Mouse (Mus musculus): Measurements from ENCODE around the gene Dok3. TPM values are rescaled to one million over a fixed set of nuclear protein-coding genes. Genes with fewer than 3 reads are reported as not detected.
A peak's percentile ranks its signal among the peaks of the same experiment; 100 is the strongest.

Dok3 gene
- polyA plus RNA-seq, 1 experiment from 2014 or later: 10.9 TPM

- H3K4me3 ChIP-seq (ENCODE audit: low read depth, low read length): peak overlapping the region; percentile 69; the same call in 1 of the 2 replicates
- peak overlapping the region; percentile 94 for H3K4me2 ChIP-seq (ENCODE audit: low read depth, low read length)
- ATAC-seq (ENCODE audit: low read depth): no peak
- H3K9me3 ChIP-seq (replicated peaks; ENCODE audit: control insufficient read depth, low read length): no peaks in the 10 kb centered on the region
- no peak overlapping the region for H3K27ac ChIP-seq (ENCODE audit: low read length)
- WGBS (ENCODE audit: insufficient replicate concordance): 30% methylated on average over 9 of the region's 9 CpGs
- H3K36me3 ChIP-seq (ENCODE audit: control insufficient read depth, insufficient read depth): no peaks in the 10 kb centered on the region
- H3K9ac ChIP-seq (ENCODE audit: low read depth, low read length): no peak overlapping the region
- no peaks in the 10 kb centered on the region for H3K27me3 ChIP-seq (ENCODE audit: control insufficient read depth, insufficient read depth, low read depth, low read length)
- H3K4me1 ChIP-seq (ENCODE audit: control insufficient read depth, low read depth, low read length): peaks cover 27% of the 10 kb centered on the region
Measured at GRCm38 (mm10) chr13:55513828-55514227, 15.3 kb downstream of the Dok3 start.

- ATAC-seq (ENCODE audit: low read depth): peak; percentile 65
- Histone ChIP-seq H3K4me1 (ENCODE audit: control insufficient read depth, low read depth, low read length) (peaks cover 27% of the 10 kb centered on the region), H3K4me2 (ENCODE audit: low read depth, low read length) (peak within 1 kb of the TSS; percentile 94), H3K27ac (ENCODE audit: low read length) (peak within 1 kb of the TSS; percentile 43), H3K4me3 (ENCODE audit: low read depth, low read length) (peak within 1 kb of the TSS; percentile 69), H3K9ac (ENCODE audit: low read depth, low read length) (peak within 1 kb of the TSS; percentile 71), H3K27me3 (ENCODE audit: control insufficient read depth, insufficient read depth, low read depth, low read length) (no peaks in the 10 kb centered on the region), H3K36me3 (ENCODE audit: control insufficient read depth, insufficient read depth) (no peaks in the 10 kb centered on the region), H3K9me3 (replicated peaks; ENCODE audit: control insufficient read depth, low read length) (no peaks in the 10 kb centered on the region)
- WGBS (ENCODE audit: insufficient replicate concordance): under 1% methylated on average over 55 of the region's 55 CpGs
Measured at GRCm38 (mm10) chr13:55513111-55513748, 15.9 kb downstream of the Dok3 start, which contains the start of gene Pdlim7. Pdlim7 (minus strand) TSS chr13:55513676.

- peak overlapping the region; percentile 76 for H3K27ac ChIP-seq (ENCODE audit: low read length)
- ATAC-seq (ENCODE audit: low read depth): peak; percentile 36
- H3K4me2 ChIP-seq (ENCODE audit: low read depth, low read length): peak overlapping the region; percentile 94
- no peaks in the 10 kb centered on the region for H3K36me3 ChIP-seq (ENCODE audit: control insufficient read depth, insufficient read depth)
- H3K9me3 ChIP-seq (replicated peaks; ENCODE audit: control insufficient read depth, low read length): no peaks in the 10 kb centered on the region
- H3K4me3 ChIP-seq (ENCODE audit: low read depth, low read length): peak overlapping the region; percentile 69
- peaks cover 27% of the 10 kb centered on the region for H3K4me1 ChIP-seq (ENCODE audit: control insufficient read depth, low read depth, low read length)
- WGBS (ENCODE audit: insufficient replicate concordance): 8% methylated on average over 25 of the region's 25 CpGs
- peak overlapping the region; percentile 71 for H3K9ac ChIP-seq (ENCODE audit: low read depth, low read length)
- no peaks in the 10 kb centered on the region for H3K27me3 ChIP-seq (ENCODE audit: control insufficient read depth, insufficient read depth, low read depth, low read length)
Measured at GRCm38 (mm10) chr13:55512379-55513031, 16.6 kb downstream of the Dok3 start.

GRCm38 (mm10) chr13:55511492-55511861 lies 17.6 kb downstream of the Dok3 start:
- peak; percentile 50 for ATAC-seq (ENCODE audit: low read depth)

GRCm38 (mm10) chr13:55510668-55511491 lies 18.2 kb downstream of the Dok3 start:
- 14% methylated on average over 6 of the region's 6 CpGs for WGBS (ENCODE audit: insufficient replicate concordance)
- H3K36me3 ChIP-seq (ENCODE audit: control insufficient read depth, insufficient read depth): peaks cover under 1% of the 10 kb centered on the region
- H3K27me3 ChIP-seq (ENCODE audit: control insufficient read depth, insufficient read depth, low read depth, low read length): no peaks in the 10 kb centered on the region
- peaks cover 27% of the 10 kb centered on the region for H3K4me1 ChIP-seq (ENCODE audit: control insufficient read depth, low read depth, low read length)
- peak; percentile 55 for ATAC-seq (ENCODE audit: low read depth)
- peak overlapping the region; percentile 94 for H3K4me2 ChIP-seq (ENCODE audit: low read depth, low read length)
- no peaks in the 10 kb centered on the region for H3K9me3 ChIP-seq (replicated peaks; ENCODE audit: control insufficient read depth, low read length)
- peak overlapping the region; percentile 76 for H3K27ac ChIP-seq (ENCODE audit: low read length)
- H3K9ac ChIP-seq (ENCODE audit: low read depth, low read length): peak overlapping the region; percentile 10; the same call in 1 of the 2 replicates
- no peak overlapping the region for H3K4me3 ChIP-seq (ENCODE audit: low read depth, low read length)

More at GRCm38 (mm10) chr13:55511492-55511861, 17.6 kb downstream of the Dok3 start:
- Histone ChIP-seq H3K9ac (ENCODE audit: low read depth, low read length) (peak overlapping the region; percentile 10; the same call in 1 of the 2 replicates), H3K4me2 (ENCODE audit: low read depth, low read length) (peak overlapping the region; percentile 94), H3K4me3 (ENCODE audit: low read depth, low read length) (peak overlapping the region; percentile 69; the same call in 1 of the 2 replicates), H3K4me1 (ENCODE audit: control insufficient read depth, low read depth, low read length) (peaks cover 27% of the 10 kb centered on the region), H3K27me3 (ENCODE audit: control insufficient read depth, insufficient read depth, low read depth, low read length) (no peaks in the 10 kb centered on the region), H3K36me3 (ENCODE audit: control insufficient read depth, insufficient read depth) (no peaks in the 10 kb centered on the region), H3K27ac (ENCODE audit: low read length) (peak overlapping the region; percentile 76), H3K9me3 (replicated peaks; ENCODE audit: control insufficient read depth, low read length) (no peaks in the 10 kb centered on the region)
- WGBS (ENCODE audit: insufficient replicate concordance): 33% methylated on average over 5 of the region's 5 CpGs

- H3K4me3 ChIP-seq (ENCODE audit: low read depth, low read length): no peak overlapping the region
- no peak for ATAC-seq (ENCODE audit: low read depth)
Measured at GRCm38 (mm10) chr13:55510332-55510667, 18.8 kb downstream of the Dok3 start.

GRCm38 (mm10) chr13:55508531-55508930 lies 20.6 kb downstream of the Dok3 start:
- no peak overlapping the region for H3K4me2 ChIP-seq (ENCODE audit: low read depth, low read length)
- WGBS (ENCODE audit: insufficient replicate concordance): 79% methylated on average over 10 of the region's 10 CpGs
- no peak for ATAC-seq (ENCODE audit: low read depth)
- H3K36me3 ChIP-seq (ENCODE audit: control insufficient read depth, insufficient read depth): peaks cover 5% of the 10 kb centered on the region
- no peak overlapping the region for H3K4me3 ChIP-seq (ENCODE audit: low read depth, low read length)
- peaks cover 27% of the 10 kb centered on the region for H3K4me1 ChIP-seq (ENCODE audit: control insufficient read depth, low read depth, low read length)
- no peaks in the 10 kb centered on the region for H3K27me3 ChIP-seq (ENCODE audit: control insufficient read depth, insufficient read depth, low read depth, low read length)
- no peak overlapping the region for H3K27ac ChIP-seq (ENCODE audit: low read length)
- no peaks in the 10 kb centered on the region for H3K9me3 ChIP-seq (replicated peaks; ENCODE audit: control insufficient read depth, low read length)
- no peak overlapping the region for H3K9ac ChIP-seq (ENCODE audit: low read depth, low read length)

More at GRCm38 (mm10) chr13:55510332-55510667, 18.8 kb downstream of the Dok3 start:
- peaks cover 27% of the 10 kb centered on the region for H3K4me1 ChIP-seq (ENCODE audit: control insufficient read depth, low read depth, low read length)
- H3K9me3 ChIP-seq (replicated peaks; ENCODE audit: control insufficient read depth, low read length): no peaks in the 10 kb centered on the region
- no peak overlapping the region for H3K9ac ChIP-seq (ENCODE audit: low read depth, low read length)
- 25% methylated on average over 3 of the region's 3 CpGs for WGBS (ENCODE audit: insufficient replicate concordance)
- H3K4me2 ChIP-seq (ENCODE audit: low read depth, low read length): no peak overlapping the region
- no peaks in the 10 kb centered on the region for H3K27me3 ChIP-seq (ENCODE audit: control insufficient read depth, insufficient read depth, low read depth, low read length)
- no peak overlapping the region for H3K27ac ChIP-seq (ENCODE audit: low read length)
- peaks cover 5% of the 10 kb centered on the region for H3K36me3 ChIP-seq (ENCODE audit: control insufficient read depth, insufficient read depth)

GRCm38 (mm10) chr13:55507877-55508276 lies 21.2 kb downstream of the Dok3 start:
- Histone ChIP-seq H3K36me3 (ENCODE audit: control insufficient read depth, insufficient read depth) (peaks cover 5% of the 10 kb centered on the region), H3K4me2 (ENCODE audit: low read depth, low read length) (no peak overlapping the region), H3K9me3 (replicated peaks; ENCODE audit: control insufficient read depth, low read length) (no peaks in the 10 kb centered on the region), H3K27me3 (ENCODE audit: control insufficient read depth, insufficient read depth, low read depth, low read length) (no peaks in the 10 kb centered on the region), H3K4me1 (ENCODE audit: control insufficient read depth, low read depth, low read length) (peaks cover 27% of the 10 kb centered on the region), H3K9ac (ENCODE audit: low read depth, low read length) (no peak overlapping the region), H3K4me3 (ENCODE audit: low read depth, low read length) (no peak overlapping the region), H3K27ac (ENCODE audit: low read length) (no peak overlapping the region)
- 62% methylated on average over 11 of the region's 11 CpGs for WGBS (ENCODE audit: insufficient replicate concordance)
- no peak for ATAC-seq (ENCODE audit: low read depth)
